Mouse (Mus musculus) brain, adult 10 weeks (tissue): ENCODE data around the gene Plcd3. TPM values are rescaled to one million over a fixed set of nuclear protein-coding genes. Genes with fewer than 3 reads are reported as not detected.

Experiments used
- polyA plus RNA-seq: library from polyadenylated mRNA; stranded (reverse); fragments of 350-450 nt; fragmentation: Illumina TruSeq; extraction: RNeasy Lipid Tissue Mini Kit (QIAGEN cat#74804); gene quantifications from one replicate; pipeline ENCODE4 v1.2.3, GENCODE M21; 2015; ENCODE audit warnings: low read depth, low replicate concordance

Plcd3 gene
- polyA plus RNA-seq, result 12.3 TPM

DNA sequence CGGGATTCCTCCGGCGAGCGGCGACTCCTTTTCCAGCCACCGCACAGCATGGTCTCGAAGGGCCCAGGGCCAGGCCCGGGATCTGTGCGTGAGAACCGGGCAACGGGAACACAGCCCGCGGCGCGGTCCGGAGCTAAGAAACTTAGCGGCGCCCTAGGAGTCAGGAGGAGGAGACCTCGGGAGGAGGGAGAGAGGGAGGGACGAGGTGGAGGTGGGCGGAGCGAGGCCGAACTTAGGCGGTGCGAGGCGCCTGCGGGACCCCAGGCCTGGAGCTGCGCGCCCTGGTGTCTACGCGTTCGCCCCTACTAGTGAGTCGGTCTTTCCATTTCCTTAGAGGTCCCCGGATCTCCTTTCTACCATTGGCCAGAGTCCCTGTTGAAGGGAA lies at the start of gene Plcd3, which contains the start of gene Acbd4:
Gene Plcd3, minus strand, starts transcription at position 178 of the 385 bp plus-strand sequence.
Gene Acbd4, plus strand, starts transcription at position 202 of the 385 bp plus-strand sequence.

GRCm38 (mm10) chr11:103131701-103132575 lies 30.5 kb upstream of the Plcd3 start, which contains the start of gene Hexim2:
Gene Hexim2 (plus strand): TSS chr11:103132429.

DNA sequence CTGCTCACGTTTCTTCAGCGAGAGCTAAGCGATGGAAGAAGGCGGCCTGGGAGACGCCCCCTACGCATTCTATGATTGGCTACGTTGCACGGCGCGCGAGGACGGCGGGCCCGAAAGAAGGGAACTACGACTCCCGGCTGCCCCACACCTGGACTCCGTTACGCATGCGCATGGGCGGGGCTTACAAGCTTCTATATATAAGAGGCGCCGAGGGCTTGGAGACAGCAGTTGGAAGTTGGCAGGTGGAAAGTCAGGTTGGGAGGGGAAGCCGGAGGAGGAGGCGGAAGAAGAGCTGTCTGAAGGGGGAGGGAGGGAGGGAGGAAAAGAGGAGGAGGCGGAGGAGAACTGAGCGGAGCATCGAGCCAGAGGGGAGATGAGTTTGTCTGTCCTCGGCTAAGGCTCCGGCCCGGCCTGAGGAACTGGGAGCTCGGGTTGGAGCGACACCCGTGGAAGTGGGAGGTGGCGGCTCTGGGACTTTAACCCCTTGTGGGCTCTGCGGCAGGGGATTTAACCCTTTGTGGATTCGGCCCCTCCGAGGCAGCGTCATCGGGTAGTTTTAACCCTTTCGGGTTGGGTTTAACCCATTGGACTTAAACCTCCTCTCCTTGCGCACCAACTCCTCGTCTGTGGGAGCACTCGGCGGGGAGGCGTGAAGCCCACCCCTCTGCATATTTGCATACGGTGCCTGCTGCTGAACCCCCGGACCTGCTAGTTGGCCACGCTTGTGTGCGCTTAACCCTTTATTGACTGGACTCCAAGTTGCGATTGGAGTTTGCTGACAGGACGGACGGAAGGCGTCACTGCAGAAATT lies 14.8 kb upstream of the Plcd3 start, which contains the start of gene Hexim1:
Gene Hexim1, plus strand, starts transcription at position 224 of the 811 bp plus-strand sequence.

GRCm38 (mm10) chr11:103028176-103028891 lies 73.1 kb downstream of the Plcd3 start, which contains the start of the genes Nmt1 and Dcakd:
Gene Nmt1 (plus strand): TSS chr11:103028190.
Gene Dcakd (minus strand): TSS chr11:103028333.

Other genes starting within 250 kb of the Plcd3 start
- gene Eftud2, start 220.7 kb downstream of the Plcd3 start, polyA plus RNA-seq, result 80.2 TPM
- 4.4 TPM for gene Ccdc103, start 220.5 kb downstream of the Plcd3 start, polyA plus RNA-seq
- gene Fam187a, start 216.5 kb downstream of the Plcd3 start, polyA plus RNA-seq, result 0.30 TPM
- 158 TPM for gene Gfap, start 200.7 kb downstream of the Plcd3 start, polyA plus RNA-seq
- gene Kif18b, start 176.5 kb downstream of the Plcd3 start, polyA plus RNA-seq, result 0.13 TPM
- 9.2 TPM for gene C1ql1, start 155.0 kb downstream of the Plcd3 start, polyA plus RNA-seq
- 87.5 TPM for gene Nmt1, start 73.5 kb downstream of the Plcd3 start, polyA plus RNA-seq
- 42.0 TPM for gene Dcakd, start 73.3 kb downstream of the Plcd3 start, polyA plus RNA-seq
- 55.3 TPM for gene Acbd4, start within 50 bp of the Plcd3 start, polyA plus RNA-seq
- gene Hexim1, start 14.6 kb upstream of the Plcd3 start, polyA plus RNA-seq, result 34.8 TPM
- gene Hexim2, start 30.8 kb upstream of the Plcd3 start, polyA plus RNA-seq, result 18.1 TPM
- gene Fmnl1, start 69.4 kb upstream of the Plcd3 start, polyA plus RNA-seq, result 100 TPM
- gene 1700023F06Rik, start 106.9 kb upstream of the Plcd3 start, polyA plus RNA-seq, result 2.3 TPM
- gene Spata32, start 116.8 kb upstream of the Plcd3 start, polyA plus RNA-seq, result 0.71 TPM
- gene Map3k14, start 165.8 kb upstream of the Plcd3 start, polyA plus RNA-seq, result 3.1 TPM